Mouse (Mus musculus) hindbrain, postnatal 0 days (tissue): Measurements from ENCODE around the gene Pcnt. TPM values are rescaled to one million over a fixed set of nuclear protein-coding genes. Genes with fewer than 3 reads are reported as not detected.

Source experiments
- ATAC-seq: fragments of 200-750 bp; cut with Nextera tagmentation; 2 replicates; pipeline ENCODE4 v1.8.0; 2017; ENCODE audit warnings: mild to moderate bottlenecking, moderate TSS enrichment, moderate library complexity
- DNase-seq: peaks from one replicate; pipeline ENCODE4 v3.0.0-alpha.2; 2015; ENCODE audit warnings: low spot score
- H3K27ac ChIP-seq: fragments of 300-500 bp; sonication (generic); 2 replicates; pipeline ENCODE4 v1.5.1; 2014; ENCODE audit warnings: mild to moderate bottlenecking
- H3K27me3 ChIP-seq: fragments of 300-500 bp; sonication (generic); 2 replicates; pipeline ENCODE4 v1.6.1; 2014; ENCODE audit warnings: low read length, mixed read lengths; ENCODE audit not compliant: insufficient read depth
- H3K36me3 ChIP-seq: fragments of 300-500 bp; sonication (generic); 2 replicates; pipeline ENCODE4 v1.6.1; 2014; ENCODE audit warnings: low read length, mixed read lengths; ENCODE audit not compliant: insufficient read depth
- H3K4me1 ChIP-seq: fragments of 300-500 bp; sonication (generic); 2 replicates; pipeline ENCODE4 v1.6.1; 2014; ENCODE audit warnings: antibody characterized with exemption, low read length, mixed read lengths; ENCODE audit not compliant: insufficient read depth
- H3K4me2 ChIP-seq: fragments of 300-500 bp; sonication (generic); 2 replicates; pipeline ENCODE4 v1.6.1; 2014; ENCODE audit warnings: low read depth, mild to moderate bottlenecking, low read length, moderate library complexity, mixed read lengths
- H3K4me3 ChIP-seq: fragments of 300-500 bp; sonication (generic); 2 replicates; pipeline ENCODE4 v1.5.1; 2014; ENCODE audit warnings: low read length
- H3K9ac ChIP-seq: fragments of 300-500 bp; sonication (generic); replicated peaks from 2 replicates; pipeline ENCODE4 v1.6.1; 2014; ENCODE audit warnings: mild to moderate bottlenecking, low read length, moderate library complexity, mixed read lengths
- H3K9me3 ChIP-seq: fragments of 300-500 bp; sonication (generic); 2 replicates; pipeline ENCODE4 v1.6.1; 2016; ENCODE audit warnings: low read length, mixed read lengths
- CTCF ChIP-seq: IDR thresholded peaks from 2 replicates; pipeline ENCODE4 v1.5.1; 2016; ENCODE audit warnings: antibody characterized with exemption, control low read depth, low read depth
- WGBS: fragments of 180-500 bp; shearing (Covaris S2); extraction: QIAGEN DNeasy Blood & Tissue Kit; methylation state at CpG from one replicate; pipeline ENCODE4 v1.1.7; 2014; 5-methylcytosine and 5-hydroxymethylcytosine counted together
- polyA plus RNA-seq: library from polyadenylated mRNA; unstranded; fragments of >200 nt; fragmentation: Nextera tagmentation; extraction: Ambion mirVana; gene quantifications from 2 replicates; pipeline ENCODE4 v1.2.1, GENCODE M21; 2015
- total RNA-seq: library from RNA; depleted of rRNA; stranded (reverse); fragments of >200 nt; gene quantifications from 2 replicates; pipeline ENCODE4 v1.2.3, GENCODE M21; 2014

The Pcnt gene
- total and polyA plus RNA-seq, 2 experiments from 2014 or later, result 4.8 to 10.1 TPM

DNA sequence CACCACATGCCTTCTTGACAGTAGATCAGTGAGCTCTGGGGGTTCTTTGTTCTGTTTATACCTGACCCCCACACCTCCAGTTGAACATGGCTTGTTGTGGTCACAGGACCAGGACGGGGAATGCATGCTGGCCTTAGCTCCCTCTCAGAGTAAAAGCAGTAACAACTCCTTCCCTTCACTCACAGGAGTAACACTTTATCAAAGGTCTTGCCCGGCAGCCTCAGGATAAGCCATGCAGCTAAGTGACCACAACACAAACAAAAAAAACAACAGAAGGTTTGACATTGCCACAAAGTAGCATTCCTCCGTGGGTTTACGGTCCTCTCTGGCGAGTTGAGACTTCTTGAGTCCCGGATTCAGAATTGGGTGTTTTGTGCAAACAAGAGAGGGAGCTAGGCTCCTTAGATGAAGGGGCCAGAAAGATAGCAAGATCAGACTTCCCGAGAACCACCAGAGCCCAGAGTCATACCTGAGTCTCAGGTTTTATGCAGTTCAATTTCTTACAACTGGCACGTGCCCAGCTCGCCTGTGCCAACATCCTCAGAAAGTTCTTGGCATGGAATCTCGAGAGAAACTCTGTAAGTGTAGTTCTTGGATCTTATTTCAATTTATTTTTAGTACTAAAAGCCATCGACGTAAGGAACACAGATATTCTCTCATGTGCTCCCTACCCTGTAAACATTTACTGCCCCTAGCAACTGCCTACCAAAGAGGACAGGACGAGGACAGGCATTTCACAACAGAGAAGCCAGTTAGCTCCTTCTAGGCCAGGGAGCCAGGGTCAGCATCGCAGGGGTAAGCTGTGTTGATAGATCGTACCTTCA, 5.0 kb upstream of the Pcnt start:
- no peak for DNase-seq
- Histone ChIP-seq H3K27me3 (no peaks in the 10 kb centered on the region), H3K27ac (no peak overlapping the region), H3K4me3 (no peak overlapping the region), H3K4me2 (no peak overlapping the region), H3K36me3 (no peaks in the 10 kb centered on the region), H3K4me1 (no peaks in the 10 kb centered on the region), H3K9me3 (no peaks in the 10 kb centered on the region), H3K9ac (no peak overlapping the region)
- ATAC-seq, result no peak
- 82% methylated on average over 15 of the region's 15 CpGs for WGBS
- no peak for TF ChIP-seq CTCF

DNA sequence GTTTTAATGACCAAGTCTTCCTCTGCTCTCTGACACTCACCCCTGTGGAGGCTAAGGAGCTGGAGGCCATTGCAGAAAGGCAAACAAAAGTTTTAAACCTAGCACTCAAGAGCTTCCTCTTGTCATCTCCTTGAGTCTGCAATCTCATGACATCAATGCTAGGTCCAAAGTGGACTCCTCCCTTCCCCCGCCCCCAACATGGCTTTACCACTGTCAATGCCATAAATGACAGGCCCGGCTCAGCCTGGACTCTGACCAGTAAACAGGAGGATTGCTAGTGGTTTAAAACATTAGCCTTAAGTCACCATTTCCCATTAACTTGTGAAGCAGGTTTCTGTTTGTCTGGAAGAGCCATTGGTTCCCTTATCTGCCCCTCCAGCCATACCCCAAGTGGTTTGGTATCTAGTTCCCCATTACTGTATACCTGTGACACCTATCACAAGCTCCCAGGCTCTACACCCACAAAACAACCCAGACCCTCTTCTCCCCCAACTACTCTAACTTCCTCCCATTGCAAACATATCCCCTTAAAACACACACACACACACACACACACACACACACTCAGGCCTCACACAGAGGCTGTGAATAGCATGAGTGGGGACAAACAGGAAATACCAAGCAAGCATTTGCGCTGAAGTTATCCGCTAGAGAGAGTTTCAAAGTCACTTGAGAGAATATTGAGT, 3.6 kb upstream of the Pcnt start:
- Histone ChIP-seq H3K4me1 (no peaks in the 10 kb centered on the region), H3K36me3 (no peaks in the 10 kb centered on the region), H3K4me3 (no peak overlapping the region), H3K4me2 (no peak overlapping the region), H3K27me3 (no peaks in the 10 kb centered on the region), H3K9me3 (no peaks in the 10 kb centered on the region), H3K27ac (no peak overlapping the region), H3K9ac (no peak overlapping the region)
- 87% methylated on average over 4 of the region's 4 CpGs for WGBS
- no peak for TF ChIP-seq CTCF
- no peak for ATAC-seq
- DNase-seq, result no peak

DNA sequence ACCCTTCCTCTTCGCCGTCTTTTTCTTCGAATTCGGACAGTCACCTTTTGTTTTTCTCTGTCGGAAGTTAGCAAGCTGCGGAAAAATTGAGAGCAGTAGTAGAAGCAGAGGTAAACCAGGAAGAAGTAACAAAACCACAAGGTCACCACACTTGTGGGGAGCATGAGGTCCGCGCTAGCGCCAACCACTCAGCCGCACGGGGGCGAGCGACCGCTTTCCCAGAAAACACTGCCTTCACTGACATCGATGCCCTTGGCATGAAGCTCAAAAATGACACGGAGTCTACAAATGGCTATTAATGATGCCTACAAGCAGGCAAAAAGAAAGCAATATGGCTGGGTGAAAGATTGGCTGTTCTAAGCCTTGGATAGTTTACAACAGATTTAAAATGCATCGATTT, 2.3 kb downstream of the Pcnt start, which contains the start of gene AC141477.1:
AC141477.1 (minus strand) TSS at position 164 of the 400 bp plus-strand sequence.
- Histone ChIP-seq H3K27ac (no peak within 1 kb of the TSS), H3K4me1 (no peaks in the 10 kb centered on the region), H3K4me2 (peak within 1 kb of the TSS; percentile 78; the same call in 1 of the 2 replicates), H3K4me3 (no peak within 1 kb of the TSS), H3K27me3 (no peaks in the 10 kb centered on the region), H3K36me3 (peaks cover 19% of the 10 kb centered on the region), H3K9ac (no peak within 1 kb of the TSS), H3K9me3 (no peaks in the 10 kb centered on the region)
- DNase-seq (no peak), ATAC-seq (no peak)
- 97% methylated on average over 17 of the region's 17 CpGs for WGBS
- no peak for TF ChIP-seq CTCF

DNA sequence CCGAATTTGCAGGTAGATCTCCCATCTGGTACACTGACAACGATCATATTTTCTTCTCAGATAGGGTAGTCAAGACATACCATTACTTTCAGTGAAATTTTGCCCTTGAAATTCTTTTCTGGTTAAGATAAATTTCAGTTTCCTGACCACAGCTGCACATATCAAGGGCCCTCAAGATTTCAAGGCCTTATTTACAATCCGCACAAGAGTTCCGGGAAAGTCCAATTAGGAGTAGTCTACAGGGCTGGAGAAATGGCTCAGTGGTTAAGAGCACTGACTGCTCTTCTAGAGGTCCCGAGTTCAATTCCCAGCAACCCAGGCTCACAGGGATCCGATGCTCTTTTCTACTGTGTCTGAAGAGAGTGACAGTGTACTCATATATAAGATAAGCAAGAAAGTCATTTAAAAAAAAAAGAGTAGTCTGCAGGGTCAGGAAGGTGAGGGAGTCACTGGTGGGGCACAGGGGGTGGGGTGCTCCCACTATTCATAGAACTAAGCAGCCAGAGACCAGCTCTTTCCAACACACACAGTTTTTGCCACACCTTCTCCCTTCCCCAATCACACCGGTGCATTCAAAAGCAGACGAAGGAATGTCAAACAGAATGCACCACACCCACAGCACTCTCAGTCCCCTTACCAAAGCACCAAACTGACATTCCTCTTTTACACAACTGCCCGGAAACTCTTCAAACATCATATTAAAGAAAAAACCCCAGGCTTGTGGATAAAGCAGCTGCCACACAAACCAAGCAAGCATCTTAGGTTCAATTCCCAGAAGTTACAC, 3.3 kb downstream of the Pcnt start:
- H3K27ac ChIP-seq, result no peak overlapping the region
- H3K36me3 ChIP-seq, result peaks cover 25% of the 10 kb centered on the region
- H3K9ac ChIP-seq, result no peak overlapping the region
- H3K4me2 ChIP-seq, result no peak overlapping the region
- no peaks in the 10 kb centered on the region for H3K4me1 ChIP-seq
- DNase-seq (no peak), ATAC-seq (no peak)
- 92% methylated on average over 9 of the region's 9 CpGs for WGBS
- H3K27me3 ChIP-seq, result no peaks in the 10 kb centered on the region
- H3K9me3 ChIP-seq, result no peaks in the 10 kb centered on the region
- H3K4me3 ChIP-seq, result no peak overlapping the region
- no peak for TF ChIP-seq CTCF

DNA sequence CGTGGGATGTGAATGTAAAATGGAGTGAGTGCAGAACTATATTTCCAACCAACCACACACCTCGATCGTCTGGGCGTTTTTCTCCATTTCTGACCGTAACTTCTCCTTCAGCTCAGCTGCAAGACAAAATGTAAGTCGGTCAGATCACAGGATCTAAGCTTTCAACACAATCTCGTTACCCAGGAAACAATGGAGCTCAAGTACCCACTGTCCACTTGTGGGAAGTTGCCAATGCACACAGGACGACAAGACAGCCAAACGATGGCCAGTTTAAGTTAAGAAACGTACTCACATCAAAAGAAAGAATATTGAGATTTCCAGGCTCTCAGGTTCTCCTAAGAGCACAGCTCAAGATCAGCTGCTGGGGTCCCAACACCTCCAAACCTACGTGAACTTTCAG, 8.7 kb downstream of the Pcnt start:
- Histone ChIP-seq H3K9me3 (no peaks in the 10 kb centered on the region), H3K9ac (no peak overlapping the region), H3K27me3 (no peaks in the 10 kb centered on the region), H3K4me3 (no peak overlapping the region), H3K4me1 (no peaks in the 10 kb centered on the region), H3K27ac (no peak overlapping the region), H3K36me3 (peaks cover 59% of the 10 kb centered on the region), H3K4me2 (no peak overlapping the region)
- ATAC-seq (no peak), DNase-seq (no peak)
- no peak for TF ChIP-seq CTCF
- WGBS, result 95% methylated on average over 11 of the region's 11 CpGs

DNA sequence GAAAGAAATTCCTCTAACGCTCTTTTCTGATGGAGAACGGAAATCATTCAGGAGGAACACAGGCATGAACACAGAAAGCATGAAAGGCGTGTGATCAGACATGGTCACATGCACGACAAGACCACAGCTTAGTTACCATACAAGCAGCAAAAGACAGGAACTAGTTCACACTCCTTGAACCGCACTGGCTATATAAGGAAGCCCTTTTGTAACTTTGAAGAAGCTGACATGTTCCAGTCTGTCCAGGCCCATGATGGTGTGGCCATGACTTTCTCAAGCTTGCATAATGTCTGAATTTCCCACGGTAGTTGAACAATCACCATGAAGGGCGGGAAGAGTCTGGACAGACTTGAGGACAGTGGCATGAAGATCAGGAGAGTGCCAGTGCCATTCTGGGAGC, 16.9 kb downstream of the Pcnt start:
- no peak overlapping the region for H3K9ac ChIP-seq
- 90% methylated on average over 7 of the region's 7 CpGs for WGBS
- H3K27me3 ChIP-seq, result no peaks in the 10 kb centered on the region

More for the DNA sequence above, 16.9 kb downstream of the Pcnt start:
- TF ChIP-seq CTCF, result no peak
- ATAC-seq (no peak), DNase-seq (no peak)
- no peaks in the 10 kb centered on the region for H3K9me3 ChIP-seq
- no peak overlapping the region for H3K27ac ChIP-seq
- H3K36me3 ChIP-seq, result peaks cover 74% of the 10 kb centered on the region
- H3K4me3 ChIP-seq, result no peak overlapping the region
- no peak overlapping the region for H3K4me2 ChIP-seq
- no peaks in the 10 kb centered on the region for H3K4me1 ChIP-seq
